Mouse (Mus musculus): Measurements from ENCODE around the gene Zc3h6. TPM values are rescaled to one million over a fixed set of nuclear protein-coding genes. Genes with fewer than 3 reads are reported as not detected.

The Zc3h6 gene
- total RNA-seq (2014; rRNA removed) (2.1 and 2.5 TPM in 2 replicates), polyA plus RNA-seq (2012; rRNA removed) (0.20 TPM in 2 replicates)

DNA sequence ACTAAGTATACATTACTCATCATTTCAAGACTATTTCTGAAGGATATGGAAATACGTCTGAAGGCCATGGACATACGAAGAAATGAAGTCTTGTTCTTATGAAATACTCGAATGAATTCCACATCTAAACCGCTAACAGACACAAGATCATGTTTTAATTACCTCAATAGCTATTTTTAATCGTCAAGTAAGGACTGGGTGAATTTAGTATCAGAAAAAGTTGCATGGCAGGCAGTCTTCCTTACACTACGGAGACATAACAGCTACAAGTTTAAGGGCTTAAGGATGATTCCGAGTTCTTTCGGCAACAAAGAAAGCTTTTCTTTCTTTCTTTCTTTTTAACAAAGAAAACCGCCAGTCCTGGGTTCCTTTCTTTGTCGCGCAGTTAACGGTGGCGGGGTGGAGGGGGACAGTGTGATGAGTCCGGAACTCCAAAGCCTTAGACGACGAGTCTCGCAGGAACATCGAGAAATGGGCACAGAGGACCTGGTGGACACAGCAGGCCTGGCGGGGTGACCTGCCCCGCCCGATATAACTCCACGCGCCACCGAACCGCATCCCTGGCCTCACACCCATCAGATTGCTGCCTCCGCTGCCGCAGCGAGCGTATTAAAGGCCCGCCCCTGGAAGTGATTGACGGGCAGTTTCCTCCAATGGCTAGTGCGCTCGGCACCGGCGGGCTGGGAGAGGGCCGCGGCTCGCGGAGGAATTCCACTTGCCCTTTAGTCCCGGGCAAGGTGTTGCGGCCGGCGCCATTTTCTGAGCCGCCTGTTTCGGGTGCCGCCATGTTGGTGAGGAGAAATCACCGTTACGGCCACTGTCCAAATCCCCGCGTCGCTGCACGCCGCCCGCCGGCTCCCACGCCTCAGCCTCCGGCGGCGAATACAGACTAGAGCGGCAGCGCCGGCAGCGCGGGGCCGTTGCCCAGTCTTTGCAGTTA lies at the start of gene Zc3h6:
Zc3h6 (plus strand) TSS at position 762 of the 940 bp plus-strand sequence.
- peak; percentile 61; the same call in 1 of the 2 replicates for TF ChIP-seq POLR2A (IDR thresholded peaks at IDR 0.05; ENCODE audit: extremely low read depth, insufficient read depth, low read length)
- TF ChIP-seq CTCF (IDR thresholded peaks at IDR 0.05; ENCODE audit: low read depth, low read length), result 0 out of 2 replicates have a peak, but pooled peaks have one; percentile 10
- Histone ChIP-seq H3K4me1 (ENCODE audit: control insufficient read depth, insufficient read depth, low read length) (peaks cover 8% of the 10 kb centered on the region), H3K79me2 (ENCODE audit: control insufficient read depth, insufficient read depth, low read length) (no peaks in the 10 kb centered on the region), H3K36me3 (ENCODE audit: control insufficient read depth, insufficient read depth, low read length) (no peaks in the 10 kb centered on the region), H3K27ac (replicated peaks; ENCODE audit: insufficient read depth, low read depth, low read length) (peak within 1 kb of the TSS; percentile 100), H3K4me3 (ENCODE audit: insufficient read depth, low read depth, low read length) (peak within 1 kb of the TSS; percentile 87), H3K9ac (ENCODE audit: low read depth, low read length) (peak within 1 kb of the TSS; percentile 97), H3K27me3 (ENCODE audit: control insufficient read depth, insufficient read depth, low read length) (no peaks in the 10 kb centered on the region)
- WGBS, result under 1% methylated on average over 65 of the region's 65 CpGs
- DNase-seq (ENCODE audit: extremely low read depth, low read depth, low spot score), result peak; percentile 89

DNA sequence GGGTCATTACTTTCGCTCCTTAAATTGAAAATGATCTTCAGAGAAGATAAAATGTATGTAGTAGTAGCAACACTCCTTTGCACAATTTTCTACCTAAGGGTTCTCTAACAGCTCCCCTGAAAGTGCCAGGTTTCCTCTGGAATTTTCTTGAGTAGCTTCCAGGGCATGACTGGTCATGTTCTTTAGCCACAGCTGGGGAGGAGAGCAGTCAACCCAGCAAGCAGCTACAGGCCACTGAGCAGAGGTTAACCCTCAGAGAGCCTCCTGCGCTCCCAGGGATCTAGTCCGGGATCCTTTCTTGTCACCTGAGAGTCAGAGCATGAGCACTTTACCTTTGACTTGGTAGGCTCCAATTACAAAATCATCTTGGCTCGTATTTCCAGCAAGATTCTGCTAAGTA lies 42.4 kb upstream of the Zc3h6 start:
- Histone ChIP-seq H3K36me3 (ENCODE audit: control insufficient read depth, insufficient read depth, low read length) (peaks cover 14% of the 10 kb centered on the region), H3K79me2 (ENCODE audit: control insufficient read depth, insufficient read depth, low read length) (no peaks in the 10 kb centered on the region), H3K4me1 (ENCODE audit: control insufficient read depth, insufficient read depth, low read length) (no peaks in the 10 kb centered on the region), H3K4me3 (ENCODE audit: insufficient read depth, low read depth, low read length) (no peak overlapping the region), H3K27me3 (ENCODE audit: control insufficient read depth, insufficient read depth, low read length) (no peaks in the 10 kb centered on the region), H3K27ac (replicated peaks; ENCODE audit: insufficient read depth, low read depth, low read length) (no peak overlapping the region), H3K9ac (ENCODE audit: low read depth, low read length) (no peak overlapping the region)
- WGBS, result 94% methylated on average over 4 of the region's 4 CpGs
- DNase-seq (ENCODE audit: extremely low read depth, low read depth, low spot score), result no peak
- TF ChIP-seq CTCF (IDR thresholded peaks at IDR 0.05; ENCODE audit: low read depth, low read length) (no peak), POLR2A (IDR thresholded peaks at IDR 0.05; ENCODE audit: extremely low read depth, insufficient read depth, low read length) (no peak)

DNA sequence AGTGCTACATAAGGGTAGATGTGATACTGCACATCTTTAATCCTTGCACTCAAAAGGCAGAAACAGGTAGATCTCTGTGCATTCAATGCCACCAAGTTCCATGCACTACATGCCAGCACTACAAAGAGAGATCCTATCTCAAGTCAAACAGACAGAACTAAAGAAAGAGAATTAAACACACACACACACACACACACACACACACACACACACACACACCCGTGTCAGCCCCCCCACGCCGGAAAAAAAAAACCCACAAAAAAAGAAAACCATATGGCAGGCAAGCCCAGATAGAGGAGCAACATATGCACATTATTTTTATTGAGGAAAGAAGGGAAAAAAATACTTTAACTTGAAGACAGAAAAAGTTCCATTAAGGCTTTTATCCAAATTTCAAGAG lies 38.8 kb upstream of the Zc3h6 start:
- no peaks in the 10 kb centered on the region for H3K4me1 ChIP-seq (ENCODE audit: control insufficient read depth, insufficient read depth, low read length)
- TF ChIP-seq CTCF (IDR thresholded peaks at IDR 0.05; ENCODE audit: low read depth, low read length) (no peak), POLR2A (IDR thresholded peaks at IDR 0.05; ENCODE audit: extremely low read depth, insufficient read depth, low read length) (no peak)
- no peaks in the 10 kb centered on the region for H3K79me2 ChIP-seq (ENCODE audit: control insufficient read depth, insufficient read depth, low read length)
- 67% methylated on average over 3 of the region's 3 CpGs for WGBS
- H3K9ac ChIP-seq (ENCODE audit: low read depth, low read length), result no peak overlapping the region
- H3K27ac ChIP-seq (replicated peaks; ENCODE audit: insufficient read depth, low read depth, low read length), result no peak overlapping the region
- no peak for DNase-seq (ENCODE audit: extremely low read depth, low read depth, low spot score)
- no peaks in the 10 kb centered on the region for H3K27me3 ChIP-seq (ENCODE audit: control insufficient read depth, insufficient read depth, low read length)
- no peak overlapping the region for H3K4me3 ChIP-seq (ENCODE audit: insufficient read depth, low read depth, low read length)
- H3K36me3 ChIP-seq (ENCODE audit: control insufficient read depth, insufficient read depth, low read length), result peaks cover 35% of the 10 kb centered on the region

DNA sequence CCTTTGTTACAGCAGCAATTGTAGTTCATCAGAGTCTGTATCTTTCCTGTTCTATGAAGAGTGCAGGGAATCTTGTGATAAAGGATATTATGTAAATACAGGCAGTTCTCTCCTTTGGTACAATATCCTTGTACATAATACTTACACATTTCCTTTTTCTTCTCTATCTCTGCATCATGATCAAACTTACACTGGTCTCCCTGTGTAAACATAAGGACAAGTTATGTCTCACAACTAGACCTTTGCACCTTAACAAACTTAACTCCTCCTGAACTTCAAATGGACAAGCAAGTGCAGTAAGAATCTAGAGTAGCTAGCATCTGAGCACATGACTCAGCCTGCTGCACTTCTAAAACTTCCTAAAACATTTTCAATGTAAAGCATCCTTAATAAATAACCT lies 36.5 kb upstream of the Zc3h6 start:
- TF ChIP-seq CTCF (IDR thresholded peaks at IDR 0.05; ENCODE audit: low read depth, low read length), result no peak
- no peak for DNase-seq (ENCODE audit: extremely low read depth, low read depth, low spot score)
- H3K27me3 ChIP-seq (ENCODE audit: control insufficient read depth, insufficient read depth, low read length), result no peaks in the 10 kb centered on the region
- no peak overlapping the region for H3K27ac ChIP-seq (replicated peaks; ENCODE audit: insufficient read depth, low read depth, low read length)
- peaks cover 41% of the 10 kb centered on the region for H3K36me3 ChIP-seq (ENCODE audit: control insufficient read depth, insufficient read depth, low read length)
- H3K79me2 ChIP-seq (ENCODE audit: control insufficient read depth, insufficient read depth, low read length), result no peaks in the 10 kb centered on the region
- H3K9ac ChIP-seq (ENCODE audit: low read depth, low read length), result no peak overlapping the region
- H3K4me3 ChIP-seq (ENCODE audit: insufficient read depth, low read depth, low read length), result no peak overlapping the region
- no peaks in the 10 kb centered on the region for H3K4me1 ChIP-seq (ENCODE audit: control insufficient read depth, insufficient read depth, low read length)

DNA sequence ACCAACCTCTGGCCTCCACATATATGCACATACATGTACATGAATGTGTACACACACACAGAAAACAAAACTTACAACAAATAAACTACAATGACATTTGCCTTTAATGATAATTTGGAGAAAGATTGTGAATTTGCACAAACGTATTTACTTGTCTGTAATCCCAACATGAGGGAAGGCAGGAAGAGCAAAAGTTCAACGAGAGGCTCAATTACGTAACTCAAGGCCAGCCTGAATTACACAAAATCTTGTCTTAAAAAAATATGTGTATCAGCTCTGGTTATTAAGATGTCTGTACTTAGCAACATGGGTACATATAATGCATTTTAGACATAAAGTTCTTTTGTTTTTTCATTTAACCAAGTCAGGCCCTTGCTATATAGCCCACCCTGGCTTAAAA lies 30.9 kb upstream of the Zc3h6 start:
- no peaks in the 10 kb centered on the region for H3K27me3 ChIP-seq (ENCODE audit: control insufficient read depth, insufficient read depth, low read length)
- peaks cover 23% of the 10 kb centered on the region for H3K36me3 ChIP-seq (ENCODE audit: control insufficient read depth, insufficient read depth, low read length)
- 8% methylated on average over 3 of the region's 3 CpGs for WGBS
- peaks cover 3% of the 10 kb centered on the region; the same call in 1 of the 2 replicates for H3K4me1 ChIP-seq (ENCODE audit: control insufficient read depth, insufficient read depth, low read length)
- peak; percentile 84 for DNase-seq (ENCODE audit: extremely low read depth, low read depth, low spot score)
- H3K9ac ChIP-seq (ENCODE audit: low read depth, low read length), result no peak overlapping the region
- H3K4me3 ChIP-seq (ENCODE audit: insufficient read depth, low read depth, low read length), result no peak overlapping the region
- H3K79me2 ChIP-seq (ENCODE audit: control insufficient read depth, insufficient read depth, low read length), result no peaks in the 10 kb centered on the region
- H3K27ac ChIP-seq (replicated peaks; ENCODE audit: insufficient read depth, low read depth, low read length), result peak overlapping the region; percentile 69
- no peak for TF ChIP-seq CTCF (IDR thresholded peaks at IDR 0.05; ENCODE audit: low read depth, low read length)
- TF ChIP-seq POLR2A (IDR thresholded peaks at IDR 0.05; ENCODE audit: extremely low read depth, insufficient read depth, low read length), result no peak
